Mouse (Mus musculus): ENCODE measurements around the gene Gm13088. TPM values are rescaled to one million over a fixed set of nuclear protein-coding genes. Genes with fewer than 3 reads are reported as not detected.
"Not testable (repeated sequence)": the region's sequence is repeated elsewhere in the genome, so short reads cannot be mapped to it uniquely, and the experiment has no call there.

Gm13088 gene
- not detected for total RNA-seq (2021)
- long read RNA-seq, experiment 1 = 0 reads
- long read RNA-seq, experiment 2 = 0 reads

GRCm38 (mm10) chr4:143657146-143657545, at the start of gene Gm13088:
Gene Gm13088 (minus strand): TSS chr4:143657246.
- not testable (repeated sequence) for DNase-seq (ENCODE audit: low spot score)

- DNase-seq (ENCODE audit: low spot score) = no peak
These were observed 45.6 kb upstream of the Gm13088 start, which contains the start of gene Gm13089 for GRCm38 (mm10) chr4:143702611-143703010. Gene Gm13089 (minus strand): TSS chr4:143702711.

GRCm38 (mm10) chr4:143618101-143618500, 38.9 kb downstream of the Gm13088 start:
- DNase-seq (ENCODE audit: low spot score) = not testable (repeated sequence)

GRCm38 (mm10) chr4:143614703-143615102, 42.3 kb downstream of the Gm13088 start, which contains the start of gene Gm13083:
Gene Gm13083 (plus strand): TSS chr4:143615003.
- DNase-seq (ENCODE audit: low spot score) = not testable (repeated sequence)

- DNase-seq (ENCODE audit: low spot score) = not testable (repeated sequence)
These were observed 45.1 kb downstream of the Gm13088 start for GRCm38 (mm10) chr4:143611927-143612326.

Other genes starting within 250 kb of the Gm13088 start
- 1 to 10 TPM; 6.1 to 7.7 TPM for gene Pramef8, start 244.8 kb downstream of the Gm13088 start, total RNA-seq (2021)
- gene Oog4, start 206.9 kb downstream of the Gm13088 start, total RNA-seq (2021) = not detected
- not detected for gene Gm13043, start 145.9 kb downstream of the Gm13088 start, total RNA-seq (2021)
- not detected for gene Gm13040, start 121.3 kb downstream of the Gm13088 start, total RNA-seq (2021)
- gene BC080695, start 105.5 kb downstream of the Gm13088 start, total RNA-seq (2021) = not detected
- gene Gm13057, start 105.5 kb downstream of the Gm13088 start, total RNA-seq (2021) = not detected
- not detected for gene Gm13083, start 42.2 kb downstream of the Gm13088 start, total RNA-seq (2021)
- gene Gm13089, start 45.5 kb upstream of the Gm13088 start, total RNA-seq (2021) = not detected
- gene Gm13078, start 62.2 kb upstream of the Gm13088 start, total RNA-seq (2021) = not detected
- gene Gm13023, start 132.1 kb upstream of the Gm13088 start, total RNA-seq (2021) = not detected
- not detected for gene Gm13084, start 158.8 kb upstream of the Gm13088 start, total RNA-seq (2021)
- gene Gm13103, start 189.3 kb upstream of the Gm13088 start, total RNA-seq (2021) = not detected
- gene Pramef6, start 243.1 kb upstream of the Gm13088 start, total RNA-seq (2021) = not detected

Measured in gastrocnemius, adult 18-20 months (tissue).